Mouse (Mus musculus) myocyte (in vitro differentiated cells): ENCODE measurements at regions not wholly inside any gene's neighbourhood (a gene's known extent, or its start where the extent isn't known, plus 50 kb on each side); places are given as distances from the start of the nearest gene placed in this dataset.

Experiments
- CEBPB ChIP-seq: IDR thresholded peaks from 2 replicates; pipeline ENCODE4 v1.6.1; 2011; ENCODE audit warnings: mild to moderate bottlenecking, moderate library complexity; ENCODE audit not compliant: poor library complexity, insufficient read depth, severe bottlenecking
- E2F4 ChIP-seq: IDR thresholded peaks from one replicate; pipeline ENCODE4 v1.6.1; 2011; ENCODE audit warnings: mild to moderate bottlenecking, control low read depth, moderate library complexity; ENCODE audit not compliant: insufficient read depth
- MAX ChIP-seq: IDR thresholded peaks from one replicate; pipeline ENCODE4 v1.6.1; 2011; ENCODE audit warnings: low read depth, mild to moderate bottlenecking, control low read depth
- MYOD1 ChIP-seq, 3 experiments: IDR thresholded peaks; one replicate each; pipeline ENCODE4 v1.6.1; 2011; ENCODE audit warnings: control low read depth in 2 of 3, low read depth in 2 of 3, mild to moderate bottlenecking in 2 of 3, moderate library complexity in 1 of 3; ENCODE audit not compliant: insufficient read length in 2 of 3, control insufficient read depth in 1 of 3
- MYOG ChIP-seq, 3 experiments: IDR thresholded peaks; one replicate each; pipeline ENCODE4 v1.6.1; 2011; ENCODE audit warnings: control low read depth in 2 of 3, low read depth in 2 of 3, mild to moderate bottlenecking in 2 of 3; ENCODE audit not compliant: insufficient read length in 2 of 3, control insufficient read depth in 1 of 3, insufficient read depth in 1 of 3
- POLR2A ChIP-seq: IDR thresholded peaks from one replicate; pipeline ENCODE4 v1.6.1; 2011; ENCODE audit warnings: low read depth, mild to moderate bottlenecking, control low read depth, moderate library complexity; ENCODE audit not compliant: insufficient read length
- POLR2AphosphoS2 ChIP-seq: IDR thresholded peaks from one replicate; pipeline ENCODE4 v1.6.1; 2011; ENCODE audit warnings: low read depth, control low read depth; ENCODE audit not compliant: insufficient read length
- REST ChIP-seq: IDR thresholded peaks from one replicate; pipeline ENCODE4 v1.6.1; 2011; ENCODE audit warnings: mild to moderate bottlenecking, control low read depth, moderate library complexity; ENCODE audit not compliant: insufficient read depth, insufficient read length
- TCF12 ChIP-seq: IDR thresholded peaks from one replicate; pipeline ENCODE4 v1.6.1; 2011; ENCODE audit warnings: mild to moderate bottlenecking, control low read depth; ENCODE audit not compliant: poor library complexity, insufficient read depth, severe bottlenecking
- TCF3 ChIP-seq: IDR thresholded peaks from one replicate; pipeline ENCODE4 v1.6.1; 2011; ENCODE audit warnings: low read depth, control low read depth; ENCODE audit not compliant: insufficient read length
- USF1 ChIP-seq: IDR thresholded peaks from one replicate; pipeline ENCODE4 v1.6.1; 2011; ENCODE audit warnings: low read depth, mild to moderate bottlenecking, control low read depth, moderate library complexity

DNA sequence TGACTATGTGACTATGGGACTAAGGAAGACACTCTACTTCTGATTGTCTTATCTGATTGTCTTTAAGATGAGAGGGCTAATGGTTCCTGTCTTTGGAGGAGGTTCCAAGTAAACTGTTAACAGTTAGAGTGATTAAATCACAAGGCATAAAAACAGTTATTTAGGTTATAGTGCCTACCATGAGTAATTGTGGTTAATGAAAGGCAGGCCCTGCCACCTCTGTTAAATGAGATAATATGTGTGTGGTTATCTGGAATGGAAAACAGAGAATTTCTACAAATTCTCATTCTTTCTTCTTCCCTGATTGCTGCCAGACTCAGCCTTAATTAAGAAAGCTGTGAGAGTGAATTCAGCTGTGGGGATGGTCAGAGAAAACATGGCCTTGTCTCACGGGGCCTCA, 53.4 kb upstream of the Emx2 start:
- no peak for TF ChIP-seq MYOD1 (IDR thresholded peaks at IDR 0.05; ENCODE audit: control insufficient read depth in 1 of 3, insufficient read length in 2 of 3, low read depth in 2 of 3)
- no peak for TF ChIP-seq POLR2AphosphoS2
- TF ChIP-seq E2F4, result no peak
- no peak for TF ChIP-seq POLR2A
- TF ChIP-seq TCF3, result no peak
- TF ChIP-seq REST, result no peak
- no peak for TF ChIP-seq TCF12
- no peak for TF ChIP-seq MYOG (IDR thresholded peaks at IDR 0.05; ENCODE audit: control insufficient read depth in 1 of 3, insufficient read depth in 1 of 3, insufficient read length in 2 of 3, low read depth in 2 of 3)
- no peak for TF ChIP-seq MAX
- no peak for TF ChIP-seq CEBPB
- TF ChIP-seq USF1, result no peak
